Mouse (Mus musculus) B cell, adult 2 months (primary cell): ENCODE data around the gene Olfr494.

Experiments used
- DNase-seq, 2 experiments: peaks; one replicate each; pipeline ENCODE4 v3.0.0; 2022

Olfr494 gene

GRCm38 (mm10) chr7:108365035-108365434 lies at the start of gene Olfr494:
TSS of gene Olfr494 (plus strand) at chr7:108365335.
- DNase-seq, result no peak

GRCm38 (mm10) chr7:108323574-108323973 lies 41.6 kb upstream of the Olfr494 start, which contains the start of gene Olfr492:
TSS of gene Olfr492 (minus strand) at chr7:108323674.
- DNase-seq, result no peak

GRCm38 (mm10) chr7:108346879-108347278 lies 18.3 kb upstream of the Olfr494 start, which contains the start of gene Olfr493:
TSS of gene Olfr493 (minus strand) at chr7:108346979.
- no peak for DNase-seq

GRCm38 (mm10) chr7:108392867-108393266 lies 27.7 kb downstream of the Olfr494 start, which contains the start of gene Olfr495:
TSS of gene Olfr495 (plus strand) at chr7:108393167.
- DNase-seq, result no peak
